Mouse (Mus musculus) thymus, adult 2 months (tissue): ENCODE data around the gene Daam2. TPM values are rescaled to one million over a fixed set of nuclear protein-coding genes. Genes with fewer than 3 reads are reported as not detected.

Experiments used
- DNase-seq: peaks from one replicate; pipeline ENCODE4 v3.0.0; 2021
- H3K27ac ChIP-seq: fragments of 200-500 bp; 2 replicates; pipeline ENCODE4 v1.5.1; 2012; ENCODE audit warnings: low read length, control low read depth; ENCODE audit not compliant: control insufficient read depth, insufficient read depth
- H3K27me3 ChIP-seq: fragments of 200-500 bp; 2 replicates; pipeline ENCODE4 v1.6.1; 2012; ENCODE audit warnings: mild to moderate bottlenecking, low read length, moderate library complexity, mixed read lengths; ENCODE audit not compliant: control insufficient read depth, insufficient read depth
- H3K36me3 ChIP-seq: fragments of 200-500 bp; 2 replicates; pipeline ENCODE4 v1.6.1; 2012; ENCODE audit warnings: mild to moderate bottlenecking, low read length, moderate library complexity; ENCODE audit not compliant: control insufficient read depth, insufficient read depth
- H3K4me1 ChIP-seq: fragments of 200-500 bp; replicated peaks from 2 replicates; pipeline ENCODE4 v1.6.1; 2012; ENCODE audit warnings: low read length; ENCODE audit not compliant: control insufficient read depth, insufficient read depth
- H3K4me3 ChIP-seq: fragments of 200-500 bp; 2 replicates; pipeline ENCODE4 v1.5.1; 2012; ENCODE audit warnings: mild to moderate bottlenecking, low read length, control low read depth, moderate library complexity; ENCODE audit not compliant: control insufficient read depth, insufficient read depth
- CTCF ChIP-seq: fragments of 200-500 bp; IDR thresholded peaks from 2 replicates; pipeline ENCODE4 v1.5.1; 2012; ENCODE audit warnings: mild to moderate bottlenecking, control low read depth, low read length, moderate library complexity, borderline replicate concordance; ENCODE audit not compliant: control insufficient read depth, poor library complexity, insufficient read depth; ENCODE audit errors: extremely low read depth
- POLR2A ChIP-seq: fragments of 200-500 bp; IDR thresholded peaks from 2 replicates; pipeline ENCODE4 v1.6.1; 2012; ENCODE audit warnings: mild to moderate bottlenecking, low read length, control low read depth, moderate library complexity; ENCODE audit not compliant: control insufficient read depth, poor library complexity, insufficient read depth; ENCODE audit errors: extremely low read depth
- WGBS: fragments of 180-500 bp; shearing (Covaris S2); methylation state at CpG from one replicate; pipeline ENCODE4 v1.1.7; 2018; 5-methylcytosine and 5-hydroxymethylcytosine counted together
- polyA plus RNA-seq: library from polyadenylated mRNA; depleted of rRNA; stranded (reverse); fragments of >200 nt; gene quantifications from 2 replicates; pipeline ENCODE4 v1.2.3, GENCODE M21; 2012

The Daam2 gene
- polyA plus RNA-seq, 1 experiment: 0.62 TPM

GRCm38 (mm10) chr17:49520674-49521073 is 43.5 kb downstream of the Daam2 start:
- no peak overlapping the region for H3K4me3 ChIP-seq
- no peaks in the 10 kb centered on the region for H3K4me1 ChIP-seq
- no peaks in the 10 kb centered on the region for H3K27me3 ChIP-seq
- no peak overlapping the region for H3K27ac ChIP-seq
- TF ChIP-seq CTCF (no peak), POLR2A (no peak)
- WGBS: 86% methylated on average over 6 of the region's 6 CpGs
- H3K36me3 ChIP-seq: no peaks in the 10 kb centered on the region
- no peak for DNase-seq

- WGBS: 90% methylated on average over 7 of the region's 7 CpGs
- H3K36me3 ChIP-seq: no peaks in the 10 kb centered on the region
- no peaks in the 10 kb centered on the region for H3K4me1 ChIP-seq
- no peak for DNase-seq
- no peak overlapping the region for H3K4me3 ChIP-seq
- H3K27me3 ChIP-seq: no peaks in the 10 kb centered on the region
- TF ChIP-seq POLR2A (no peak), CTCF (no peak)
- no peak overlapping the region for H3K27ac ChIP-seq
Measured at GRCm38 (mm10) chr17:49519576-49520247, 44.4 kb downstream of the Daam2 start.

DNA sequence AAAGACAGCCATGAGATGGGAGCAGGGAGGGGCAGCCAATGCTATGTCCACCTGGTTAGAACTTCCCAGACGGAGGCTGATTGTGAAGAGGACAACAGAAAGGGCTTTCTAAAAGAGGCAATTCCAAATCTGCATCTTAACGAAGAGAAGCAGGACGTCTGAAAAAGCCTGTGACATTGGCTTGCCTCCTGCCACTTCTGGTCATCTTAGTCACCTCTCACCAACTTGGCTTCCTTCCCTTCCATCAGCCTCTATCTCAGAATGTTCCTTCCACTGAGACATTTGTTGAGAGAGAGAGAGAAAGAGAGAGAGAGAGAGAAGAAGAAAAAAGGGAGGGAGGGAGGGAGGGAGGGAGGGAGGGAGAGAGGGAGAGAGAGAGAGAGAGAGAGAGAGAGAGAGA is 47.1 kb downstream of the Daam2 start:
- no peaks in the 10 kb centered on the region for H3K4me1 ChIP-seq
- H3K4me3 ChIP-seq: no peak overlapping the region
- no peaks in the 10 kb centered on the region for H3K27me3 ChIP-seq
- WGBS: 77% methylated on average over 3 of the region's 3 CpGs
- DNase-seq: no peak
- no peaks in the 10 kb centered on the region for H3K36me3 ChIP-seq
- no peak for TF ChIP-seq CTCF
- no peak for TF ChIP-seq POLR2A
- no peak overlapping the region for H3K27ac ChIP-seq

DNA sequence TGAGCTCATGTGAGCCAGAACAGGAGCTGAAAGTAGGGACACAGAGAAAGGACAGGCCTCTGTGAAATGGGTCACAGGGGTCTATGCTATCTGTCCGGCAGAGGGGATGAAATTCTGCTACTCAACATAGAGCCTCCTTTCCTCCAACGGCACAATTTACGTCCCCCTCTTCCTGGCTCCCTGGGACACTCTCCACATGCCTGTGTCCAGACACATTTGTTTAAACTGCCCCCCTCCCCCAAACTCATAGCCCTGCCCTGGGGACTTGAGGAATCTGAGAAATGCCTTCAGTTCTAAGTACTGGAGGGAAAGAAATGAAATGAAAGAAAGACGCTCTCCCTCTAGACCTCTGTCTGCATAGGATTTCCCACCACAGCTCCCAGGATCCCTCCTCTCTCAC is 48.5 kb downstream of the Daam2 start:
- Histone ChIP-seq H3K4me3 (no peak overlapping the region), H3K36me3 (no peaks in the 10 kb centered on the region), H3K4me1 (no peaks in the 10 kb centered on the region), H3K27me3 (no peaks in the 10 kb centered on the region), H3K27ac (no peak overlapping the region)
- no peak for TF ChIP-seq POLR2A
- no peak for TF ChIP-seq CTCF
- DNase-seq: no peak
- 74% methylated on average over 4 of the region's 4 CpGs for WGBS

- no peak overlapping the region for H3K27ac ChIP-seq
- H3K27me3 ChIP-seq: no peaks in the 10 kb centered on the region
- DNase-seq: no peak
- H3K36me3 ChIP-seq: no peaks in the 10 kb centered on the region
- no peak overlapping the region for H3K4me3 ChIP-seq
- no peak for TF ChIP-seq CTCF
- no peak for TF ChIP-seq POLR2A
- H3K4me1 ChIP-seq: no peaks in the 10 kb centered on the region
- 96% methylated on average over 3 of the region's 3 CpGs for WGBS
Measured at GRCm38 (mm10) chr17:49515141-49515540, 49.0 kb downstream of the Daam2 start.

DNA sequence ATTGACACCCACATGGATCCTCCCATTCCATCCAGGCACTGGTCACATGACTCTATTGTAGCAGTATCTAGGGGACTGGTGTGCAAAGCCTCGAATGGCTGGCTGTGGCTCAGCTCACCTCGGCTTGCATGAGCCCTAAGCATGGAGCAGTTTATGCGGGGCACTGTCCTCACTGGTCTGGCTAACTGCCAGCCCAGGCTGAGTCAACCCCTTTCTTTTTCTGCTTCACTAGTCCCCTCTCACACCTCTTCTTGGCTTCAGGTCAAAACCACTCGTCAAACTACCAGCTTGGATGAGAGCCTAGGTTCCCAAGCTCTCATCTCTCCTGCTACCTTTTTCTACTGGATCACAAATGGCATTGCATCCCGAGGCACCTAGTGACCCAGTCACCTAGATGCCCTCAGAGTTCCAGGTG is 51.5 kb downstream of the Daam2 start:
- Histone ChIP-seq H3K36me3 (no peaks in the 10 kb centered on the region), H3K27me3 (no peaks in the 10 kb centered on the region), H3K4me1 (no peaks in the 10 kb centered on the region), H3K27ac (no peak overlapping the region), H3K4me3 (no peak overlapping the region)
- DNase-seq: no peak
- WGBS: 22% methylated on average over 5 of the region's 5 CpGs
- no peak for TF ChIP-seq POLR2A
- TF ChIP-seq CTCF: no peak

- WGBS: 96% methylated on average over 16 of the region's 16 CpGs
- no peaks in the 10 kb centered on the region for H3K4me1 ChIP-seq
- H3K4me3 ChIP-seq: no peak overlapping the region
- no peaks in the 10 kb centered on the region for H3K27me3 ChIP-seq
- DNase-seq: no peak
- H3K36me3 ChIP-seq: no peaks in the 10 kb centered on the region
- TF ChIP-seq CTCF (no peak), POLR2A (no peak)
- no peak overlapping the region for H3K27ac ChIP-seq
Measured at GRCm38 (mm10) chr17:49509431-49509830, 54.7 kb downstream of the Daam2 start.
